Mouse (Mus musculus) liver, adult 2 months (tissue): ENCODE measurements around the gene Ppif.

ENCODE experiments used
- CTCF ChIP-seq: fragments of 200-500 bp; IDR thresholded peaks from 2 replicates; pipeline ENCODE4 v1.5.1; 2011; ENCODE audit warnings: low read depth, low read length, control low read depth
- POLR2A ChIP-seq: fragments of 200-500 bp; IDR thresholded peaks from 2 replicates; pipeline ENCODE4 v1.6.1; 2011; ENCODE audit warnings: low read length, control low read depth; ENCODE audit not compliant: insufficient read depth; ENCODE audit errors: extremely low read depth

- no peak for TF ChIP-seq CTCF
- TF ChIP-seq POLR2A, result no peak
Observed at GRCm38 (mm10) chr14:25742943-25743342, 49.0 kb downstream of the Ppif start.
